Mouse (Mus musculus) cerebellum, adult (tissue): Measurements from ENCODE around the gene Arhgdib.

ENCODE experiments used
- ATAC-seq: cut with Nextera tagmentation; 2 replicates; pipeline ENCODE4 v1.9.2; 2017; ENCODE audit warnings: mild to moderate bottlenecking, moderate library complexity, mixed read lengths; ENCODE audit not compliant: insufficient number of reproducible peaks, low FRiP score, low TSS enrichment

Arhgdib gene

GRCm38 (mm10) chr6:136954192-136954591 lies 12.5 kb upstream of the Arhgdib start:
- no peak for ATAC-seq

GRCm38 (mm10) chr6:136952930-136953329 lies 11.2 kb upstream of the Arhgdib start:
- no peak for ATAC-seq

GRCm38 (mm10) chr6:136950171-136950570 lies 8.5 kb upstream of the Arhgdib start:
- ATAC-seq = no peak

GRCm38 (mm10) chr6:136947716-136948115 lies 6.0 kb upstream of the Arhgdib start:
- ATAC-seq = no peak

- no peak for ATAC-seq
Measured at GRCm38 (mm10) chr6:136946943-136947342, 5.2 kb upstream of the Arhgdib start.

- no peak for ATAC-seq
Measured at GRCm38 (mm10) chr6:136946241-136946640, 4.5 kb upstream of the Arhgdib start.

GRCm38 (mm10) chr6:136944511-136944910 lies 2.8 kb upstream of the Arhgdib start:
- no peak for ATAC-seq

- ATAC-seq = no peak
Measured at GRCm38 (mm10) chr6:136943392-136943791, 1.7 kb upstream of the Arhgdib start.

GRCm38 (mm10) chr6:136942280-136942679 lies 581 bp upstream of the Arhgdib start:
- ATAC-seq = no peak

- ATAC-seq = no peak
Measured at GRCm38 (mm10) chr6:136940188-136940960, 1.3 kb downstream of the Arhgdib start.

GRCm38 (mm10) chr6:136939326-136940187 lies 2.1 kb downstream of the Arhgdib start:
- no peak for ATAC-seq

- ATAC-seq = no peak
Measured at GRCm38 (mm10) chr6:136938331-136939126, 3.2 kb downstream of the Arhgdib start.

GRCm38 (mm10) chr6:136937117-136937516 lies 4.6 kb downstream of the Arhgdib start:
- ATAC-seq = no peak

GRCm38 (mm10) chr6:136936361-136936760 lies 5.3 kb downstream of the Arhgdib start:
- no peak for ATAC-seq

- ATAC-seq = no peak
Measured at GRCm38 (mm10) chr6:136935233-136935632, 6.5 kb downstream of the Arhgdib start.

- no peak for ATAC-seq
Measured at GRCm38 (mm10) chr6:136934068-136934467, 7.6 kb downstream of the Arhgdib start.

- ATAC-seq = no peak
Measured at GRCm38 (mm10) chr6:136931246-136931645, 10.5 kb downstream of the Arhgdib start.

- ATAC-seq = no peak
Measured at GRCm38 (mm10) chr6:136930677-136931076, 11.0 kb downstream of the Arhgdib start.

GRCm38 (mm10) chr6:136927626-136928025 lies 14.1 kb downstream of the Arhgdib start:
- ATAC-seq = no peak

- ATAC-seq = no peak
Measured at GRCm38 (mm10) chr6:136925049-136925448, 16.6 kb downstream of the Arhgdib start.

- ATAC-seq = no peak
Measured at GRCm38 (mm10) chr6:136923532-136923931, 18.2 kb downstream of the Arhgdib start, which contains the start of gene Pde6h. Gene Pde6h, plus strand, starts transcription at chr6:136923832.
